Mouse (Mus musculus) kidney, postnatal 10 days (tissue): Measurements from ENCODE around the gene Ctsa.
"Not testable (repeated sequence)": the region's sequence is repeated elsewhere in the genome, so short reads cannot be mapped to it uniquely, and the experiment has no call there.

Source experiments
- DNase-seq: peaks from one replicate; pipeline ENCODE4 v3.0.0; 2021; ENCODE audit warnings: mixed read lengths

The Ctsa gene

GRCm38 (mm10) chr2:164832748-164833301 is at the start of gene Ctsa:
Gene Ctsa, plus strand, starts transcription at chr2:164832873.
- peak; percentile 87 for DNase-seq

- no peak for DNase-seq
These were observed 48.6 kb upstream of the Ctsa start for GRCm38 (mm10) chr2:164783926-164784581.

GRCm38 (mm10) chr2:164784869-164785420 is 47.7 kb upstream of the Ctsa start:
- no peak for DNase-seq

GRCm38 (mm10) chr2:164785481-164786387 is 46.9 kb upstream of the Ctsa start, which contains the start of gene Snx21:
Gene Snx21, plus strand, starts transcription at chr2:164785823.
- peak; percentile 94 for DNase-seq

- peak; percentile 29 for DNase-seq
These were observed 46.2 kb upstream of the Ctsa start for GRCm38 (mm10) chr2:164786388-164786885.

- no peak for DNase-seq
These were observed 45.6 kb upstream of the Ctsa start for GRCm38 (mm10) chr2:164787032-164787431.

- no peak for DNase-seq
These were observed 44.9 kb upstream of the Ctsa start for GRCm38 (mm10) chr2:164787779-164788178.

- DNase-seq = no peak
These were observed 44.3 kb upstream of the Ctsa start for GRCm38 (mm10) chr2:164788411-164788810.

- no peak for DNase-seq
These were observed 42.2 kb upstream of the Ctsa start for GRCm38 (mm10) chr2:164790451-164790850.

GRCm38 (mm10) chr2:164791841-164792261 is 40.8 kb upstream of the Ctsa start:
- DNase-seq = peak; percentile 28

- DNase-seq = no peak
These were observed 40.1 kb upstream of the Ctsa start for GRCm38 (mm10) chr2:164792400-164793190.

- DNase-seq = peak; percentile 79
These were observed 39.4 kb upstream of the Ctsa start for GRCm38 (mm10) chr2:164793236-164793635.

- DNase-seq = no peak
These were observed 38.9 kb upstream of the Ctsa start for GRCm38 (mm10) chr2:164793772-164794171.

GRCm38 (mm10) chr2:164794293-164794692 is 38.4 kb upstream of the Ctsa start:
- peak; percentile 92 for DNase-seq

- DNase-seq = no peak
These were observed 36.8 kb upstream of the Ctsa start for GRCm38 (mm10) chr2:164795868-164796267.

- DNase-seq = not testable (repeated sequence)
These were observed 34.1 kb upstream of the Ctsa start for GRCm38 (mm10) chr2:164798554-164798953.

GRCm38 (mm10) chr2:164800252-164801004 is 32.2 kb upstream of the Ctsa start:
- peak; percentile 56 for DNase-seq

GRCm38 (mm10) chr2:164803201-164803920 is 29.3 kb upstream of the Ctsa start:
- no peak for DNase-seq

- no peak for DNase-seq
These were observed 28.8 kb upstream of the Ctsa start for GRCm38 (mm10) chr2:164803921-164804313.

- peak; percentile 98 for DNase-seq
These were observed 27.9 kb upstream of the Ctsa start, which contains the start of the genes Acot8 and Zswim3 for GRCm38 (mm10) chr2:164804533-164805331. Gene Acot8, minus strand, starts transcription at chr2:164804882. Gene Zswim3, plus strand, starts transcription at chr2:164805098.
